Mouse (Mus musculus): ENCODE measurements around the gene Pld3. TPM values are rescaled to one million over a fixed set of nuclear protein-coding genes. Genes with fewer than 3 reads are reported as not detected.

Pld3 gene
- total RNA-seq, 2 experiments from 2014 or later, result 23.1 to 27.8 TPM

GRCm38 (mm10) chr7:27493450-27493849 is 59.6 kb downstream of the Pld3 start:
- no peak for DNase-seq
- intact Hi-C loops (cut with DNase I; ENCODE audit: low total_unique reads), result no loop called here

GRCm38 (mm10) chr7:27493022-27493421 is 60.0 kb downstream of the Pld3 start:
- DNase-seq, result no peak
- intact Hi-C loops (cut with DNase I; ENCODE audit: low total_unique reads), result no loop called here

- DNase-seq, result no peak
- intact Hi-C loops (cut with DNase I; ENCODE audit: low total_unique reads), result no loop called here
Measured at GRCm38 (mm10) chr7:27491856-27492255, 61.2 kb downstream of the Pld3 start.

- peak; percentile 97 for DNase-seq
- intact Hi-C loops (cut with DNase I; ENCODE audit: low total_unique reads), result no loop called here
Measured at GRCm38 (mm10) chr7:27490543-27491329, 62.3 kb downstream of the Pld3 start.

GRCm38 (mm10) chr7:27490227-27490542 is 62.8 kb downstream of the Pld3 start:
- intact Hi-C loops (cut with DNase I; ENCODE audit: low total_unique reads), result no loop called here

GRCm38 (mm10) chr7:27489270-27489869 is 63.6 kb downstream of the Pld3 start:
- intact Hi-C loops (cut with DNase I; ENCODE audit: low total_unique reads), result no loop called here
- peak; percentile 22 for DNase-seq

More at GRCm38 (mm10) chr7:27490227-27490542, 62.8 kb downstream of the Pld3 start:
- DNase-seq, result no peak

- intact Hi-C loops (cut with DNase I; ENCODE audit: low total_unique reads), result no loop called here
- DNase-seq, result peak; percentile 77
Measured at GRCm38 (mm10) chr7:27487740-27488268, 65.2 kb downstream of the Pld3 start.

- intact Hi-C loops (cut with DNase I; ENCODE audit: low total_unique reads), result no loop called here
Measured at GRCm38 (mm10) chr7:27486770-27487697, 66.0 kb downstream of the Pld3 start, which contains the start of gene Sertad1. TSS of gene Sertad1 (plus strand) at chr7:27486910.

GRCm38 (mm10) chr7:27486102-27486769 is 66.8 kb downstream of the Pld3 start:
- intact Hi-C loops (cut with DNase I; ENCODE audit: low total_unique reads), result no loop called here
- peak; percentile 29 for DNase-seq

More at GRCm38 (mm10) chr7:27486770-27487697, 66.0 kb downstream of the Pld3 start, which contains the start of gene Sertad1:
- peak; percentile 100 for DNase-seq

GRCm38 (mm10) chr7:27483860-27484259 is 69.2 kb downstream of the Pld3 start:
- intact Hi-C loops (cut with DNase I; ENCODE audit: low total_unique reads), result no loop called here
- no peak for DNase-seq

Other genes starting within 250 kb of the Pld3 start
- 100 to 1,000 TPM; 122 to 151 TPM for gene Ltbp4, start 215.5 kb downstream of the Pld3 start, total RNA-seq (2021)
- gene Shkbp1, start 197.2 kb downstream of the Pld3 start, total RNA-seq (2021), result 1 to 10 TPM; 3.5 to 5.3 TPM
- gene Gm20479, start 195.8 kb downstream of the Pld3 start, total RNA-seq (2021), result under 1 TPM in 1 of 2 experiments, not detected in 1; 0.90 TPM
- under 1 TPM; 0.04 to 0.06 TPM for gene Sptbn4, start 105.5 kb downstream of the Pld3 start, total RNA-seq (2021)
- 10 to 100 TPM; 11.8 to 15.9 TPM for gene Blvrb, start 105.2 kb downstream of the Pld3 start, total RNA-seq (2021)
- gene Sertad3, start 79.5 kb downstream of the Pld3 start, total RNA-seq (2021), result 10 to 100 TPM in 1 of 2 experiments, 1 to 10 TPM in 1; 9.0 to 10.0 TPM
- 10 to 100 TPM in 1 of 2 experiments, 1 to 10 TPM in 1; 8.7 to 10.1 TPM for gene Sertad1, start 66.3 kb downstream of the Pld3 start, total RNA-seq (2021)
- 10 to 100 TPM; 11.2 to 48.8 TPM for gene Prx, start 53.9 kb downstream of the Pld3 start, total RNA-seq (2021)
- gene Hipk4, start 30.0 kb downstream of the Pld3 start, total RNA-seq (2021), result under 1 TPM; 0.16 to 0.22 TPM
- gene 2310022A10Rik, start within 50 bp of the Pld3 start, total RNA-seq (2021), result 100 to 1,000 TPM; 103 to 114 TPM
- 100 to 1,000 TPM; 109 to 114 TPM for gene Akt2, start 38.3 kb upstream of the Pld3 start, total RNA-seq (2021)
- gene Ttc9b, start 100.7 kb upstream of the Pld3 start, total RNA-seq (2021), result not detected
- gene Map3k10, start 121.4 kb upstream of the Pld3 start, total RNA-seq (2021), result 10 to 100 TPM; 15.9 to 16.6 TPM
- gene Zfp607b, start 136.1 kb upstream of the Pld3 start, total RNA-seq (2021), result 1 to 10 TPM in 1 of 2 experiments, under 1 TPM in 1; 0.84 to 1.2 TPM
- 1 to 10 TPM; 5.6 to 6.2 TPM for gene Zfp60, start 178.2 kb upstream of the Pld3 start, total RNA-seq (2021)

All from gastrocnemius, postnatal 14 days (tissue).